Mouse (Mus musculus): ENCODE results near the gene Gpr132. TPM values are rescaled to one million over a fixed set of nuclear protein-coding genes. Genes with fewer than 3 reads are reported as not detected.

Gene Gpr132
- total and polyA plus RNA-seq, 2 experiments, result 0.09 to 0.60 TPM

GRCm38 (mm10) chr12:112871272-112871671, 3.2 kb upstream of the Gpr132 start:
- H3K36me3 ChIP-seq (ENCODE audit: control insufficient read depth, insufficient read depth, low read length), result no peaks in the 10 kb centered on the region
- no peak for DNase-seq (ENCODE audit: extremely low read depth, low read depth, low spot score)
- H3K27ac ChIP-seq (replicated peaks; ENCODE audit: insufficient read depth, low read depth, low read length), result no peak overlapping the region
- H3K4me1 ChIP-seq (ENCODE audit: control insufficient read depth, insufficient read depth, low read length), result no peaks in the 10 kb centered on the region
- H3K9ac ChIP-seq (ENCODE audit: low read depth, low read length), result no peak overlapping the region
- H3K79me2 ChIP-seq (ENCODE audit: control insufficient read depth, insufficient read depth, low read length), result no peaks in the 10 kb centered on the region
- no peak for TF ChIP-seq POLR2A (IDR thresholded peaks at IDR 0.05; ENCODE audit: extremely low read depth, insufficient read depth, low read length)
- TF ChIP-seq CTCF (IDR thresholded peaks at IDR 0.05; ENCODE audit: low read depth, low read length), result no peak
- 90% methylated on average over 2 of the region's 2 CpGs for WGBS
- H3K27me3 ChIP-seq (ENCODE audit: control insufficient read depth, insufficient read depth, low read length), result no peaks in the 10 kb centered on the region
- H3K4me3 ChIP-seq (ENCODE audit: insufficient read depth, low read depth, low read length), result no peak overlapping the region

- Histone ChIP-seq H3K79me2 (ENCODE audit: control insufficient read depth, insufficient read depth, low read length) (no peaks in the 10 kb centered on the region), H3K4me3 (ENCODE audit: insufficient read depth, low read depth, low read length) (no peak overlapping the region), H3K27ac (replicated peaks; ENCODE audit: insufficient read depth, low read depth, low read length) (no peak overlapping the region), H3K27me3 (ENCODE audit: control insufficient read depth, insufficient read depth, low read length) (no peaks in the 10 kb centered on the region), H3K9ac (ENCODE audit: low read depth, low read length) (no peak overlapping the region), H3K36me3 (ENCODE audit: control insufficient read depth, insufficient read depth, low read length) (no peaks in the 10 kb centered on the region), H3K4me1 (ENCODE audit: control insufficient read depth, insufficient read depth, low read length) (no peaks in the 10 kb centered on the region)
- TF ChIP-seq POLR2A (IDR thresholded peaks at IDR 0.05; ENCODE audit: extremely low read depth, insufficient read depth, low read length), result no peak
- TF ChIP-seq CTCF (IDR thresholded peaks at IDR 0.05; ENCODE audit: low read depth, low read length), result no peak
- DNase-seq (ENCODE audit: extremely low read depth, low read depth, low spot score), result no peak
- 61% methylated on average over 13 of the region's 13 CpGs for WGBS
These were observed 2.7 kb upstream of the Gpr132 start for GRCm38 (mm10) chr12:112870775-112871174.

- Histone ChIP-seq H3K27ac (replicated peaks; ENCODE audit: insufficient read depth, low read depth, low read length) (no peak overlapping the region), H3K79me2 (ENCODE audit: control insufficient read depth, insufficient read depth, low read length) (no peaks in the 10 kb centered on the region), H3K4me1 (ENCODE audit: control insufficient read depth, insufficient read depth, low read length) (no peaks in the 10 kb centered on the region), H3K4me3 (ENCODE audit: insufficient read depth, low read depth, low read length) (no peak overlapping the region), H3K36me3 (ENCODE audit: control insufficient read depth, insufficient read depth, low read length) (no peaks in the 10 kb centered on the region), H3K9ac (ENCODE audit: low read depth, low read length) (peak overlapping the region; percentile 14; the same call in 1 of the 2 replicates), H3K27me3 (ENCODE audit: control insufficient read depth, insufficient read depth, low read length) (no peaks in the 10 kb centered on the region)
- DNase-seq (ENCODE audit: extremely low read depth, low read depth, low spot score), result no peak
- WGBS, result 9% methylated on average over 16 of the region's 16 CpGs
- TF ChIP-seq POLR2A (IDR thresholded peaks at IDR 0.05; ENCODE audit: extremely low read depth, insufficient read depth, low read length), result no peak
- TF ChIP-seq CTCF (IDR thresholded peaks at IDR 0.05; ENCODE audit: low read depth, low read length), result no peak
These were observed 1.8 kb upstream of the Gpr132 start for GRCm38 (mm10) chr12:112869783-112870204.

- no peak overlapping the region for H3K27ac ChIP-seq (replicated peaks; ENCODE audit: insufficient read depth, low read depth, low read length)
- 90% methylated on average over 7 of the region's 7 CpGs for WGBS
- no peak overlapping the region; the same call in 1 of the 2 replicates for H3K9ac ChIP-seq (ENCODE audit: low read depth, low read length)
- TF ChIP-seq POLR2A (IDR thresholded peaks at IDR 0.05; ENCODE audit: extremely low read depth, insufficient read depth, low read length), result no peak
- TF ChIP-seq CTCF (IDR thresholded peaks at IDR 0.05; ENCODE audit: low read depth, low read length), result no peak
- no peaks in the 10 kb centered on the region for H3K79me2 ChIP-seq (ENCODE audit: control insufficient read depth, insufficient read depth, low read length)
- no peaks in the 10 kb centered on the region for H3K36me3 ChIP-seq (ENCODE audit: control insufficient read depth, insufficient read depth, low read length)
- H3K4me3 ChIP-seq (ENCODE audit: insufficient read depth, low read depth, low read length), result no peak overlapping the region
- no peak for DNase-seq (ENCODE audit: extremely low read depth, low read depth, low spot score)
- no peaks in the 10 kb centered on the region for H3K4me1 ChIP-seq (ENCODE audit: control insufficient read depth, insufficient read depth, low read length)
- H3K27me3 ChIP-seq (ENCODE audit: control insufficient read depth, insufficient read depth, low read length), result no peaks in the 10 kb centered on the region
These were observed 838 bp downstream of the Gpr132 start for GRCm38 (mm10) chr12:112867106-112867674.

- TF ChIP-seq POLR2A (IDR thresholded peaks at IDR 0.05; ENCODE audit: extremely low read depth, insufficient read depth, low read length) (no peak), CTCF (IDR thresholded peaks at IDR 0.05; ENCODE audit: low read depth, low read length) (no peak)
- no peaks in the 10 kb centered on the region for H3K27me3 ChIP-seq (ENCODE audit: control insufficient read depth, insufficient read depth, low read length)
- no peaks in the 10 kb centered on the region for H3K4me1 ChIP-seq (ENCODE audit: control insufficient read depth, insufficient read depth, low read length)
- H3K27ac ChIP-seq (replicated peaks; ENCODE audit: insufficient read depth, low read depth, low read length), result no peak overlapping the region
- DNase-seq (ENCODE audit: extremely low read depth, low read depth, low spot score), result no peak
- WGBS, result 66% methylated on average over 8 of the region's 8 CpGs
- H3K9ac ChIP-seq (ENCODE audit: low read depth, low read length), result no peak overlapping the region; the same call in 1 of the 2 replicates
- H3K4me3 ChIP-seq (ENCODE audit: insufficient read depth, low read depth, low read length), result no peak overlapping the region
- no peaks in the 10 kb centered on the region for H3K79me2 ChIP-seq (ENCODE audit: control insufficient read depth, insufficient read depth, low read length)
- H3K36me3 ChIP-seq (ENCODE audit: control insufficient read depth, insufficient read depth, low read length), result no peaks in the 10 kb centered on the region
These were observed 1.5 kb downstream of the Gpr132 start for GRCm38 (mm10) chr12:112866467-112867080.

GRCm38 (mm10) chr12:112864804-112865203, 3.2 kb downstream of the Gpr132 start:
- no peak for DNase-seq (ENCODE audit: extremely low read depth, low read depth, low spot score)
- H3K4me3 ChIP-seq (ENCODE audit: insufficient read depth, low read depth, low read length), result no peak overlapping the region
- 78% methylated on average over 7 of the region's 7 CpGs for WGBS
- no peaks in the 10 kb centered on the region for H3K79me2 ChIP-seq (ENCODE audit: control insufficient read depth, insufficient read depth, low read length)
- no peak overlapping the region for H3K9ac ChIP-seq (ENCODE audit: low read depth, low read length)
- H3K27me3 ChIP-seq (ENCODE audit: control insufficient read depth, insufficient read depth, low read length), result no peaks in the 10 kb centered on the region
- no peaks in the 10 kb centered on the region for H3K4me1 ChIP-seq (ENCODE audit: control insufficient read depth, insufficient read depth, low read length)
- H3K36me3 ChIP-seq (ENCODE audit: control insufficient read depth, insufficient read depth, low read length), result no peaks in the 10 kb centered on the region
- no peak for TF ChIP-seq CTCF (IDR thresholded peaks at IDR 0.05; ENCODE audit: low read depth, low read length)
- no peak for TF ChIP-seq POLR2A (IDR thresholded peaks at IDR 0.05; ENCODE audit: extremely low read depth, insufficient read depth, low read length)
- H3K27ac ChIP-seq (replicated peaks; ENCODE audit: insufficient read depth, low read depth, low read length), result no peak overlapping the region
